In the genomic region with DNA sequence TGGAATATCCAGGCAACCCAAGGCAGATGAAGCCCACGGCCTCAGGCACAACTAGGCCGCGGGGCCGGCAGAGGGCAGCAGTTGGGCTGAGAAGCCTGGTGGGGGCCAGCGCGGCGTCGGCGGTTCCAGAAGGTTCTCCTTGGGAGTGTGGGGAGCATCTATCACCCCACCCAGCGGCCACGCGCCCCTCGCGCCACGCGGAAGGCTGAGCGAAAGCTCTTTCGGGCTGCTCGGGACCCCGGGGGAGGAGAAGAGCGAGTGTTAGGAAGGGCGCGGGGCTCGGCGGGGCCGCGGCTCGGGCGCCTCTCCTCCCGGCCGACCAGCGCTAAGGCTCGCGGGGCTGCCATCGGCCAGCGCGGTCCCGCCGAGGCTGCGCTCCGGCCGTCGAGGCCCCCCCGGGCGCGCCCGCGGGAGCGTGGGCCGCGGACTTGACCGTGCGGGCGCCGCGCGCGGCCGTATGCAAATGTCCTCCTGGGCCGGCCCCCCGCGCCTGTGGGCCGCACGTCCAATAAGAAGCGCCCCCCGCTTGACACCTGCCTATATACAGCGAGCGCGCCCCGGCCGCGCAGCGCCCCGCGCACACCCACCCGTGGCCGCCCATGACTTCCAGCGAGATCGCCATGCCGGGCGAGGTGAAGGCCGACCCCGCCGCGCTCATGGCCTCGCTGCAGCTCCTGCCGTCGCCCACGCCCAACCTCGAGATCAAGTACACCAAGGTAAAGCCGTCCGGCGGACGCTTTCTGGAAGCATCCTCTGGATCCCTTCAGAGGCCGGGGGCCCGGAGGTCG, we compare ENCODE assay signal across 9 mouse cellular contexts. TPM values are rescaled to one million over a fixed set of nuclear protein-coding genes. Genes with fewer than 3 reads are reported as not detected.
DNase-seq lines count a peak whose midpoint lies in the region; ATAC-seq and TF ChIP-seq lines count a peak whose summit lies in the region.
"Had no signal": no experiment of that assay in that cellular context is flagged by ENCODE, and none has a peak within 500 bp of the region (broad histone marks: within the 10 kb centered on the region; RNA-seq: fewer than 3 reads in every experiment).

TSS of gene Aldh1a2 (plus strand) at position 542 of the 788 bp plus-strand sequence.

- no peak for TF ChIP-seq POLR2A in heart, adult 2 months (IDR thresholded peaks at IDR 0.05; ENCODE audit: insufficient read depth, low read depth, low read length)

- peak within 1 kb of the TSS; percentile 46 for H3K4me2 ChIP-seq in neural tube, embryonic 14.5 days (ENCODE audit: low read depth, low read length)

- H3K27me3 ChIP-seq in erythroblast, embryonic 14.5 days (ENCODE audit: control insufficient read depth) = peaks cover 85% of the 10 kb centered on the region
- H3K27me3 ChIP-seq in heart, adult 2 months (ENCODE audit: control insufficient read depth, insufficient read depth, low read length) = peaks cover 18% of the 10 kb centered on the region
- H3K27me3 ChIP-seq in neural tube, embryonic 14.5 days (ENCODE audit: control insufficient read depth, insufficient read depth, low read length) = peaks cover 51% of the 10 kb centered on the region

- no peaks in the 10 kb centered on the region for H3K36me3 ChIP-seq in erythroblast, embryonic 14.5 days (ENCODE audit: control insufficient read depth)
- H3K36me3 ChIP-seq in heart, adult 2 months (ENCODE audit: control insufficient read depth, insufficient read depth, low read length) = no peaks in the 10 kb centered on the region
- H3K36me3 ChIP-seq in neural tube, embryonic 14.5 days (ENCODE audit: control insufficient read depth, insufficient read depth, low read length) = no peaks in the 10 kb centered on the region
- H3K36me3 ChIP-seq: G1E had no signal

- WGBS in heart, adult 2 months = 1% methylated on average over 97 of the region's 97 CpGs
- under 1% methylated on average over 69 of the region's 97 CpGs for WGBS in neural tube, embryonic 14.5 days

- DNase-seq in embryo, embryonic 11.5 days (ENCODE audit: low read depth, low spot score) = peak; percentile 47
- DNase-seq in heart, adult 2 months = peak; percentile 80 to 84
- DNase-seq in kidney, adult 18-20 months = peak; percentile 70
- peak; percentile 54 for DNase-seq in lung, adult 18-20 months
- DNase-seq in thymus, postnatal 14 days = peak; percentile 56

- TF ChIP-seq EP300 in heart, adult 2 months (IDR thresholded peaks at IDR 0.05; ENCODE audit: insufficient read depth, low read depth, low read length) = no peak

- intact Hi-C loops in heart, adult 2 months (cut with DNase I) = loop anchor here (1.0 to 10.0 kb wide), 3 partner anchors 139 to 409 kb away; no protein-coding TSS in a partner anchor

- peaks cover 9% of the 10 kb centered on the region; the same call in 1 of the 2 replicates for H3K9me3 ChIP-seq in erythroblast, embryonic 14.5 days (ENCODE audit: control insufficient read depth, low read length)
- no peaks in the 10 kb centered on the region for H3K9me3 ChIP-seq in neural tube, embryonic 14.5 days (ENCODE audit: control insufficient read depth, low read length)

- no peak within 1 kb of the TSS; the same call in 1 of the 2 replicates for H3K27ac ChIP-seq in heart, adult 2 months
- H3K27ac ChIP-seq in neural tube, embryonic 14.5 days (ENCODE audit: low read depth, low read length) = no peak within 1 kb of the TSS

- TF ChIP-seq CTCF in heart, adult 2 months (IDR thresholded peaks at IDR 0.05) = peak; percentile 84

- H3K4me1 ChIP-seq in erythroblast, embryonic 14.5 days (ENCODE audit: control insufficient read depth) = peaks cover 5% of the 10 kb centered on the region
- no peaks in the 10 kb centered on the region; the same call in 1 of the 2 replicates for H3K4me1 ChIP-seq in heart, adult 2 months (ENCODE audit: control insufficient read depth, insufficient read depth, low read length)
- H3K4me1 ChIP-seq in neural tube, embryonic 14.5 days (ENCODE audit: control insufficient read depth, insufficient read depth, low read length) = peaks cover 6% of the 10 kb centered on the region

- H3K79me2 ChIP-seq in heart, adult 2 months (replicated peaks; ENCODE audit: control insufficient read depth, insufficient read depth, low read length) = no peaks in the 10 kb centered on the region

- H3K9ac ChIP-seq in heart, adult 2 months (ENCODE audit: low read depth, low read length) = peak within 1 kb of the TSS; percentile 62
- peak within 1 kb of the TSS; percentile 25; the same call in 1 of the 2 replicates for H3K9ac ChIP-seq in neural tube, embryonic 14.5 days (replicated peaks; ENCODE audit: low read depth, low read length)

- no peak for ATAC-seq in erythroblast, adult 5-6 weeks (replicated peaks; ENCODE audit: low FRiP score, poor library complexity, severe bottlenecking)
- ATAC-seq in neural tube, embryonic 14.5 days (ENCODE audit: low read depth) = peak; percentile 56

- H3K4me3 ChIP-seq in erythroblast, embryonic 14.5 days (replicated peaks) = peak within 1 kb of the TSS; percentile 33
- H3K4me3 ChIP-seq in heart, adult 2 months = peak within 1 kb of the TSS; percentile 47
- peak within 1 kb of the TSS; percentile 29 for H3K4me3 ChIP-seq in neural tube, embryonic 14.5 days (ENCODE audit: low read depth, low read length)

RNA-seq across cellular contexts. Expression of gene Aldh1a2, which starts in this region (rescaled TPM):
- not detected in 2 replicates for polyA plus RNA-seq in erythroblast, embryonic 14.5 days (2012)
- total RNA-seq in erythroblast, adult 5-6 weeks (2015; ENCODE audit: low replicate concordance) = not detected in 2 replicates
- not detected in 2 replicates for total RNA-seq in erythroblast, adult 5-6 weeks (2017; ENCODE audit: low replicate concordance)
- total RNA-seq in heart, adult 2 months (2021) = 1 to 10 TPM; 5.1 to 9.3 TPM
- polyA plus RNA-seq in heart, adult 2 months (2012; rRNA removed) = 5.7 and 8.6 TPM in 2 replicates
- polyA plus RNA-seq in neural tube, embryonic 14.5 days (2014; fragmentation: Nextera tagmentation; extraction: Ambion mirVana) = 12.0 and 70.3 TPM in 2 replicates
- total RNA-seq: G1E had no signal
- polyA plus RNA-seq: G1E had no signal

Comparison
In these comparisons a context has a peak if more than half of its experiments do, and no peak if none do; other contexts are left out.
1. RNA of gene Aldh1a2 (total RNA-seq): 5.1 to 9.3 TPM in heart, adult 2 months; not detected in erythroblast, adult 5-6 weeks; every median in the first group is over 4 times any median in the second.
2. Peak in every context shown above with its lines, with median percentiles within 50 percentile points of each other: H3K4me3 ChIP-seq and DNase-seq.